Mouse (Mus musculus) fat pad, adult 2 months (tissue): ENCODE results near the gene Mbl1.

Source experiments
- DNase-seq: peaks from one replicate; pipeline ENCODE4 v3.0.0-alpha.2; 2011; ENCODE audit warnings: low read depth, low spot score; ENCODE audit errors: extremely low read depth

The Mbl1 gene

DNA sequence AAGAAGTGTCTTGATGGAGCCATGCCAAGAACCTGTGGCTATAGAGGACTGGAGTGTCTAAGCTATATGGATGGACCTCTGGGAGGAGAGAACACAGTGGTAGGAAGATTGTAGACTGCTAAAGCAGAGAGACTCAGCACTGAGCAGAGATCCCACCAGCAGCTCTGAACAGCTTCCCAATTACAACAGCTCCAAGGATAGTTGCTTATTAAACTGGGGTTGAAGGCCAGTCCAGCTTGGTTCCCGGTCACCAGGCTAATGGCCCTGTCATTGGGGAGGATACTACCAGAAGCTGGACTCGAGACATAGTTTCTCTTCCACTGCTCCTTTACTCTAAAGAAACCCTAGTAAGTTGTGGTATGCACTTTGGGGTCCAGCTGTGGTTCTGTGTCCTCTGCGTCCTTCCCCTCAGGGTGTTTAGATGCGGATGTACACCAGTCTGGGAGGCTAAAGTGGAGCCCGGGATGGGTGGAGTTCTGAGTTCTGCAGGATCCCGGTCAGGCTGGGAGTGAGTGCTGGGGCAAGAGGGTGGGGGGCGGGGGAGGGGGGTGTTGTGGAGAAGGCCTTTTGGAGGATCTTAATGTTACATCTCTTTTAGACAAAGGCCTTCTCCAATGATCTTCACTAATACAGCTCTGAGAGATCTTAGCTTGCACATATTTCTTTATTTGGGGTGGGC, at the start of gene Mbl1:
Mbl1 (plus strand) TSS at position 239 of the 679 bp plus-strand sequence.
- no peak for DNase-seq

DNA sequence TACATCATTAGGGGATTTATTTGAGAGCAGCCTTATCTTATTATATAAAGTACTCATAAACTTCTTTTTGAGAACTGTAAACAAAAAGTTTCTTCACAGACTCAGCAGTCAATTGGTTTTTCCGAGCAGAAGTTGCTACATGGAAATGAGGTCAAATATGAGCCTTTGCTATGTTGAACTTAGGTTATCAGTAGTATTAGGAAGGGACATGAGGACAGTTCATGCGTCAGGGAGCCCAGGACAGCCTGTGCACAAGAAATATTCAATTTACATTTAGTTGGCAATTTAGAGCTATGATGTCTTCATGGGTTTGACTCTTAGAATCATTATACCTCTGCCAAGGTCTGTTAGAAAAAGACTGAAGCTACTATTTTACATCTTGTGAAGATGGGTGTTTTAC, 49.0 kb upstream of the Mbl1 start:
- no peak for DNase-seq

DNA sequence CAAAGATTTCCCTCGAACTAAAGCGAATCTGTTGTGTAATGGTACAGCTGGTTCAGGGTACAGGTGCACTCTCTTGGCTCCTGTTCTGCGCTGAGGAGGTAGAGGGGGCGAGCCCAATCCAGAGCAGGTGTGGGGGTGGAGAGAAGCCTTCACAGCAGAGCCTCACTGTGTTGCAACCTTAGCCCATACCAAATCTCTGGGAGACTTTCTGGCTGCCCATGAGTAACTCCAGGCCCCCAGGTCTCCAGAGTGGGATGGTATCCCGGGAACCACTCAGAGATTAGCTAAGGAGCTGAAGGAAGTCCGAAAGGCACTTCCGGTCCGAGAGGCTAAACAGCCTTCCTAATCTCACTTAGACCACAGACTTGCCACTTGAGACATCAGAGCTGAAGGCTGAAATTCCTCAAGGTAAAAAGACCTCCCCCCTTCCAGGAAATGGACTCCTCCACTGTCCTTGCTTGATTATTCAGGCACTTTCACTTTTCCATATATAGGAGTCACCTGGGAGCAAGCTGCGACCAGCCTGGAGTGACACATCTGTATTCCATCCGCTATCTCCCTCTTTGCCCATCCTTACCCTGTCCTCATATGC, 46.3 kb upstream of the Mbl1 start, which contains the start of gene Mat1a:
Mat1a (plus strand) TSS at position 183 of the 592 bp plus-strand sequence.
- DNase-seq, result no peak

DNA sequence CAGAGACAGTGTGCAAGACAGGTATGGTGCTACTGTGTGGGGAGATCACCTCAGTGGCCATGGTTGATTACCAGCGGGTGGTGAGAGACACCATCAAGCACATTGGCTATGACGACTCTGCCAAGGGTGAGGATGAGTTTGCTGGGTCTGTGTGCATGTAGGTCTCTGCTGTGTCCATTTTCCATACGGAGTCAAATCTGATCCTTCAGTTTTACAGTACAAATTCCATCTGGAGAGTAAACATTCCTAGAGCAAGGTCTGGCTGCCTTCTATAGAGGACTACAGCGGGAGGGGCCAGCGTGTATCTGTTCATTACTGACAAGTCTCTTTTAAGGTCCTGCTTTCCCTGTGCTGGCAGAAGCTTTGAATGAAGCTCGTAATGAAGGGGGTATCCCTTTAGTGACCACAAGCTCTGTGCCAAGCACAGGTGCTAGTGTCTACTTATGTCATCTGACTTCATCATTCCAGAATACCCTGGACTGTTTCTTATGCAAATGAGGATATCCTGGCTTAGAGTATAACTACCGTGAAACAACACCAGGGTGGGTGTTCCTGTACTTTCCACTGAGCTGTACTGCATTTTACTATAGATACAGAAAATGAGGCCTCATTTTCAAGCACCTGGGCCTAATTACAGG, 40.1 kb upstream of the Mbl1 start:
- no peak for DNase-seq

DNA sequence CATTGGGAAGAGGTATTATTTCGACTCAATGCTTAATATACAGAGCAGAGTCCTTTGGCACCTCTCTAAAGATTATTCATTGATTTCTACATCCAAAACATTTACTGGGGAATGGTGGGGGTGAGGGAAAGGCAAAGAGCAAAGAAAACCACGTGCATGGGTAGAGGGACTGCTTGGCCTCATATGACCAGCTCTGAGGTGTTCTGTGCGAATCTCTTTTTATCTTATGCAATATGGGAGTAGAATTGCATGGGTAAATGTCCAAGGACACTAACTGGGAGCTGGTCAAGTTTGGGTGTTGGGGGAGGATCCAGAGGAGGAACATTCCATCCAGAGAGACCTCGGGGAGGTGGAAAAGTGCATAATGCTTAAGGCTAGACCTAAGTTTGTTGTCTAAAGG, 38.3 kb upstream of the Mbl1 start:
- no peak for DNase-seq

DNA sequence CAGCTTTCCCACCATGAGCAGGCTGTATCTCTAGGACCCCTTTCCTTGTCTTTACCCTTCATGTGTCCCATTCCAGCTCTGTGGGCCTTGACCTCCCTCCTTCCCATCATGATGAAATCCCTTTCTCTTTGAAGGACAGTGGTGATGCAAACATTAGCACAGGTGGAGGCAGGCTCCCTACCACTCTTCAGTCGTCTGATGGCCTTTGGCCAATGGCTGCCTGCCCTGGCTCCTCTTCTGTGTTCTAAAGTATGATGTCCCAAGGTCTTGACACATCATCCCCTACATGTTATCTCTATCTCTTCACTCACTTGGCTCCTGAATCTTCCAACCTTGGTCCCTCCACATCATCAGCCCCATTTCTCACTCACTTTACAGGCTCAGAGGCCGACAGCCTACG, 35.0 kb upstream of the Mbl1 start:
- no peak for DNase-seq

DNA sequence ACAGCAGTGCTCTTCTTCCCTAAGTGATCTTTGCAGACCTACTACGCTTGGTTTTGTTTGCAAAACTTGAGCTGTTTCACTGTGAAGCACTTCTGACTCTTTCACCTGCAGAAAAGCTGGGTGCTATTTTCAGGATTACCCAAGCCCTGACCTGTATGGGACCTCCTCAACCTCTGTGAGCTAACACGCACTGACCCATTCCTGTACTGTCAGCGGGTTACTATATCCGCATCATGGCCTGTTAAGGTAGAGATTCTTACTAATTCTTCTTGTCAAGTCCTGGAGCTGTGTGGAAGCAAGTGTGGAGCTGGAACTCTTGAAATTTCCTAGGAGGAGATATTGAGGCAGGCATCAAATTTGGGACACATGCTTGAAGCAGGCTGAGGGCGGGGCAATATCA, 26.6 kb upstream of the Mbl1 start:
- no peak for DNase-seq

DNA sequence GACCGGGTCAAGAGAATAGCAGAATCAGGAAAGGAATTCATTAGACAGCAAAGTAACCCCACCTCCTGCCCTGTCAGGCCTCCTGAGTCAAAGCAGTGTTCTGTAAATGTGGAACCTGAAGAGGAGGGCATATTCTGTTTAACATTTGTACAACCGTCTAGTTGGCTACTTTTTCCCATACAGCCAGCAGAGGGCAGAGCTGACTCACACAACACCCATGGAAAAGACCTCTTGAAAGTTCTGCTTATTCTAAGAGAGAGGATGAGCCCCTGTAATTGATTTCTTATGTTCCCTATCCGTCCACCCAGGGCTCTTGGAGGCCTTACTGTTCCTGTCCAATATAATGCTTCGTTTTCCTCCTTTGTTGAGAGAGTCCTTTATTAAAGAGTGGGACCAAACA, 23.3 kb upstream of the Mbl1 start:
- DNase-seq, result no peak

DNA sequence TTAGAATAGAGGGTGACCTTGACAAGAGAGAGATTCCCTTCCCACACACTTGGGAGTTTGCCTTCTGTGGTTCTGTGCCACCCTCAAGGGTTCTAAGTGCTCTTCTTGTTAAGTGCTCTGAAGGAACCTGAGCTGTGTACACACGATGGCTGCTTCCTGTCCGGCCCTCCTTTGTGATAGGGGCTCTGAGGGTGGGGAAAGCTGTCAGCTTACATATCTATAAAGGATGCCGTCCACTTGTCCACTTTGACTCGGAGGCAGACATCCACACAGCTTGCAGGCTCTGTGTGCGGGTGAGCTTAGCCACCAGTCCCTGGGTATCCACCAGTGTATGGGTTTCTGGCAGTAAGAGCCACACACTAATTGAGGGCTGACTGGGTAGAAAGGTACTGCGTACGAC, 19.7 kb upstream of the Mbl1 start, which contains the start of gene Sftpa1:
Sftpa1 (plus strand) TSS at position 243 of the 400 bp plus-strand sequence.
- DNase-seq, result no peak

DNA sequence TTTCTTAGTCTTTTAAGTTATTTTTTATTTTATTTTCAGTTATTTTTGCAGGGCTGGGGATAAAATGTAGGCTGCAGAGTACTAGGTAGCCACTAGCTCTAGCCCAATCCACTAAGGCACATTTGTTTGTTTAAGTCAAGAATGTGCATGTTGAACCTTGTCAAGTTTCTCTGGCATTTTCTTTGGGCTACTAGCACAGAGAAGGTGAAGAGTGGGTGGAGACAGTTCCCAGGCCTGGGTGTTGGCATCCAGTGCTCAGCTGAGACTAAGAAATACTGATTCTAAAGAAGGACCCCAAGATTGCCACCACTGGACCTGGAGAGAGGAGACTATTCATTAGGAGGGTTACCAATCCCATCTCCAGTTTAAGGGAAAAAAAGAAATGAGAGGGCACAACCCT, 14.3 kb upstream of the Mbl1 start:
- DNase-seq, result no peak

DNA sequence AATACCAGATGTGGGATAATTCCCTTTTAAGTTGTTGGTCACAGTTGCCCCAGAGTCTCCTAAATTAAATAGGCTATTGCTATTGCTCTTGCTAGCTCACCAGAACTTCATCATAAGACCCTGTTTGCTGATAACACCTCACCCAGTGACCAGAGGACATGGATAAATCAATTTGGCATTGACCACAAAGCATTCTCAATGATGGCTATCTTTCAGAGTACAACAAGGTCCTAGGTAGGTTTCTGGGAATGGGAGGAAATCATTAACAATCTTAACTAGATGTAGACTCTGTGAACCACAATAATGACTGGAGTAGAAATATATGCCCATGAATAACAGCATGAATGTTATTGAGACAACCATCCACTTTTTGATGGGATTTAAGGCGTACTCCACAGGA, 10.6 kb upstream of the Mbl1 start:
- no peak for DNase-seq

DNA sequence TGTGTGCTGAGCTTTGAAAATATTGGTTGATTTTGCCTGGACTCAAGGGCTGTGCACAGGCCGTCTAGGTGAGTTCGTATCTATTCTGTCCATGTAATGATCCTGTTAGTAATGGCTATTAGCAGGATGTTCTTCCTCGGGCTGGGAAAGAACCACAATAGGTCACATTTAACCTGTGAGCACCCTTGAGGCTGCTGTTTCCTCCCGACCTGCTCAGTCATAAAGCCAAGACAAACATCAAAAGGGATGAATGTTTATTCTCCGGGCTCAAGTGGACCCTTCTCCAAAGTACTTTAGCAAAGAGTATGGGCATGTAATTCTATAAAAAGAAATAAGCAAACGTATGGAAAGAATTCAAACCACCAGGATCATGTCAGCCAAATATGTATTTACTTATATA, 5.2 kb upstream of the Mbl1 start:
- no peak for DNase-seq

DNA sequence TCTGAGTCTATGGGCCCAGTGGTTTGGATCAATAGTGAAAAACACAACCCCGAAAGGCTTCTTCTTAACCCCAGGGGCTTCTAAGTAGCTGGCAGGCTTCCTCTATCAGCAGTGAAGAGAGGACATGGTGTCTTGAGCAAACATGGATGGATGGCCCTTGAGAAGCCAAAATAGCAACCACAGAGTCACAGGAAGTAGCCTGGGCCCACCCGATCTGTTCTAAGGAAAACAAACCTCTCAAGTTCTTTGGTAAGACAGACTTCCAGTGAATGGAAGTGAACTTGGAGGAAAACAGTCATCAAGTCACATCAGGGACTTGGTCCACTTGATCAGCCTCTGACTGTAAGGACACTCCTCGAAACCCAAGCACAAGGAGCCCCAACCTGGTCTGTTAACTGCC, 4.3 kb upstream of the Mbl1 start:
- DNase-seq, result no peak

DNA sequence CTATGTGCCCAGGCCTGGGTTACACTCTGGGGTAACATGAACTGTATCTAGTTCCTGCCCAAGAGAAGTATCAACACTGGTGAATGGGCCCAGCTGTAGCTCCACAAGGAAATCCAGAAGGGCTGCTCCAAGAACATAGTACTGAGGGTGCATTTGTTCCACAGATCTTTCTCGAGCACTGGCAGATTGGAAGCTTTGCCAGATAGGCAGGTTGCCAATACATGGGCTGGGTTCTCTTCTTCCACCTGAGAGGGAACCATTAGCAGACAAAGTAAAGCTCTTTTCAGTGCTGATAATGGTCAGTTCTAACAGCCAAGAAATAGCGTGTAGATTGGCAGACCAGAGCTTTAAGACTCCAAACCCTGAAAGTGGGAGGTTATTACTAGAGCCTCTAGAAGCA, 3.9 kb upstream of the Mbl1 start:
- DNase-seq, result no peak

DNA sequence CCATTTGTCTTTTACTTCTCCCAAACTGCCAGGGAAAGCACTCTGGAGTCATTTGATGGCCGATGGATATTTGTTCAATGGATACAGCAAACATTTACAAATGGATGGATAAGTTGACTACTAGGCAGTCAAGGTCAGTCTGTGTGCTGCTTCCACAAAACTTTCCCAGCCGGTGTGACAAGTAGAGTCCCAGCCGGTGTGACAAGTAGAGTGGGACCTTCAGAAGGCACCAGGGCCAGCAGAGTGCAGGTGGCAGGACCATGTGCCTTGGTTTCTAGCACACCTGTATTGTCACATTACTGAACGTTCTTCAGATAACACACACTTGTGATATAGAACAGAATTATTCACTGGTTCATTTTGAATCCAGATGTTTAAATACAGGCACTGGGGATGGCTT, 8.8 kb downstream of the Mbl1 start:
- no peak for DNase-seq

DNA sequence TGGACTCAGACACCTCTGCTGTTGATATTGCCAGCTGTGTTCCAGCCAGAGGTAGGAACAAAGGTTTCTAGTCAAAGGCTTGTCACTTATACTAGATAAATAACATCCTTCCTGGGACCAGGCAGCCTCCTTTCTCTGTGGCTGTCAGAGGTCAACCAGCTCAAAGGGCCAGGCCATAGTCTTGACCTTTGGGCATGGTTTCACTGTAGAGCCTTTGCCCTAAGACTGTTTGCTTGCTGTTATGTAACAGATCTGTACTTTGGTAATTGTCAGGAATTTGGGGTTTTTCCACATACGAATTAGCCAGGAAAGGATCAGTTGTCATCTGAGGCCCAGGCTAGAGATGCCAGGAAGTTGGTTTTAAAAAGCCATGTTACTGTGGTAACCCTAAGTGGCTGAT, 9.5 kb downstream of the Mbl1 start:
- DNase-seq, result no peak

DNA sequence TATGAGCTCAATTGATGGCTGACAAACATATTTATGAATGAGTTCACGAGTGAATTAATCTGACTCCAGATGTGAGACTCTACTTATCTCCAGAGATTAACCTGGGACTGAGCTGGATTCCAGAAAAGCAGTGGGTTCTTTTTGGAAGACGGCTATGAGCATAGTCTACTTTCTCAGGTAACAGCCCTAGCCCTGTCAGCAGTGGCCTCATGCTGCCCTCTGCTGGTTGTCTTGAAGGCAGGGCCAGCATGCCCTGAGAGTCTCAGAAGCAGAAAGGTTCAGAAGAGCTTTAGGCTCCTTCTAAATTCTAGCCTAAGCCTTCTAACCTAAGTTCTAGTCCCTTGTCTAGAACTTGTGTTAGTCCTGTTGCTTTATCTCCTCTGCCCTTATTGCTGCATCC, 11.4 kb downstream of the Mbl1 start:
- DNase-seq, result no peak

DNA sequence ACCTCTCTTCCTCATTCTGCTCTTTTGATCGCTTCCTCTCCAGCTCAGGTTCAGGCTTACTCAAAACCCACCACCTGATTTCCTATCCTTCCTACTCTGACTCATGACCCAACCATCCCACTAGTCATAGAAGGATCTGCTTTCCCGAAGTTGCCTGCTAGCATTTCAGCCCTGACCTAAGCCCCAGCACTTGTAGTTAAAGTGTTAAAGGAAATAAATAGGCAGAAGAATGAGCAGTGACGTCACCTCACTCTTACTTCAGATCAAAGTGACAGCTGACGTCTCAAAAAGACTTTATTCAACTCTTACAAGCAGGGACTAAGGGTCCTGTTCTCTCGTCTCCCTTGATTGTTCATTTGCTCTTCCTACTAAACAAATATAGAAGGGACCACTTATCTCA, 16.0 kb downstream of the Mbl1 start:
- no peak for DNase-seq

DNA sequence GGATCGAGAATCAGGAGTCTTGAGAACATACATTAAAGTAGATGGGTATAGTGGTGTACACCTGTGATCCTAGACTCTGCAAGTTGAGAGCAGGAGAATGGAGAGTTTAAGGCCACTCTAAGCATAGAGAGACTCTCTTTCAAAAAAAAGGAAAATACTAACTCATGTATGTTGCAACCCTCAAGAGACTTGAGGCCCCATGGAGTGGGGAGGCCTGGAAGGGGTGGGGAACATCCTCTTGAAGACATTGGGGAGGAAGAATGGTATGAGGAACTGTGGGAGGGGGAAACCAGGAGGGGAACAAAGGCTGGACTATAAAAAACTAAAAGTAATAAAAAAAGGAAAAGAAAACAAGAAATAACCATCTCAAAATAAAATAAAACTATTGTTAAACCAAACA, 17.3 kb downstream of the Mbl1 start:
- no peak for DNase-seq

DNA sequence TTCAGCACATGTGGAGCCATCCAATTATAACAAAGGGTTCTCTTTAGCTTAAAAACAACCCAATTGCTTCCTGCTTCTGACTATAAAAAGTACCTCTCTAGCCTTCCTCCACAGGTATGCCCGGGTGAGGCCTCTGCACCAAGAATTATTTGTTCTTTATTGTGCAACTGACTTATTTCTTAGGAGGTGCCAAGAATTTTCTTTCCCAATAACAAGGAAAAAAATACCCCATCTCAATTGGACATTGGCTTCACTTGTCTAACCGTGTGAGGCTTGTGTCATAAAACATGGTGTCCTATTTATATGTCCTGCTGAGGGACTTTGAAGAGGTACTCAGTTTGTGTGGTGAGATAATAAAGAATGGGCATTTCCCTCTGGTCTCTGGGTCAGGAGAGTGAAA, 19.3 kb downstream of the Mbl1 start:
- no peak for DNase-seq

DNA sequence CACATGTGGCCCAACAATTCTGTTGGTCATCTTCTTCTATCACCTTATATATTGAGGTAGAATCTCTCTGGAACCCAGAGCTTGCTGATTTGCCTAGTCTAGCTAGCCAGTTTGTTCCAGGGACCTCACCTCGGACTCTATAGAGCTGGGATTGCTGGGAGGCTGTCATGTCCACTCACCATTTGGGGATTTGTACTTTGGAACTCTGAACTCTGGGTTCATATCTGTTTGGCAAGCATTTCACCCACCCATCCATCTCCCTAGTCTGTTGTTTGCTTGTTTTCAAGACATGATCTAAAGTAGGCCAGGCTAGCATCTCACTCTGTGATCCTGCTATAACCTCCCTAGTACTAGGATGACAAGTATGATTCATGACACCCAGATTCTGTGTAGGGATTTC, 23.5 kb downstream of the Mbl1 start:
- DNase-seq, result no peak

DNA sequence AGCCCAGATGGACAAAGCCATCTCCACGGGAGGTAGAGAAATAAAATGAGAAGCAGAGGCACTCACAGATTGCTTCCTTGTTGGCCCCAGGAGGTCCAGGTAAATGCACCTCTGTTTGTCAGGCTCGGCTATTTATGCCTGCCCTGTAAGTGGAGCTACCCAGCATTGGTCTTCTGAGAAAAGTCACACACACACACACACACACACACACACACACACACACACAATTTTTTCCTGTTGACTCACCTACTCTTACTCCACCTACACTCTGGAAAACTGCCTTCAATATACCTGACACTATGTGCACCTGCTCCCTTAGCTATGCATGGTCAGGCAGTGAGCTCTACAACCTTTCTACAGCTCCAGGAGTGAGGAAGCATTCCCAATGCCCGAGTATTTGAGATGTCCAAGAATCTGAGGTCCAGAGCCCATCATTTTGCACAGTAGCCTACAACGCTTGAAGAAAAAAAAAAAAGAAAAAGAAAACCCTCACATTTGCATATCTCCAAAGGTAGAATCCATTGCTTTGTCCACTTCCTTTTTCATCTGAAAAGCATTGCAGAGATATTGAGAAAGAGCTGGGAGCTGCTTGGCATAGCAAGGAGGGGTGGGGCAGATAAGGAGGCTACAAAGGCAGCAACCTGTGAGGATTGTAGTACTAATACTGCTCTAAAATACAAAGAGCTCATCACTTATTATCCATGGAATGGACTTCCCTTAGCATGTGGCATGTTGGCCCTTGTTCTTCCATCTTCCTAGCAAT, 34.0 kb downstream of the Mbl1 start, which contains the start of gene Sftpd:
Sftpd (minus strand) TSS at position 91 of the 763 bp plus-strand sequence.
- DNase-seq, result no peak
